Mouse (Mus musculus): ENCODE measurements around the gene Dcun1d4.

DNA sequence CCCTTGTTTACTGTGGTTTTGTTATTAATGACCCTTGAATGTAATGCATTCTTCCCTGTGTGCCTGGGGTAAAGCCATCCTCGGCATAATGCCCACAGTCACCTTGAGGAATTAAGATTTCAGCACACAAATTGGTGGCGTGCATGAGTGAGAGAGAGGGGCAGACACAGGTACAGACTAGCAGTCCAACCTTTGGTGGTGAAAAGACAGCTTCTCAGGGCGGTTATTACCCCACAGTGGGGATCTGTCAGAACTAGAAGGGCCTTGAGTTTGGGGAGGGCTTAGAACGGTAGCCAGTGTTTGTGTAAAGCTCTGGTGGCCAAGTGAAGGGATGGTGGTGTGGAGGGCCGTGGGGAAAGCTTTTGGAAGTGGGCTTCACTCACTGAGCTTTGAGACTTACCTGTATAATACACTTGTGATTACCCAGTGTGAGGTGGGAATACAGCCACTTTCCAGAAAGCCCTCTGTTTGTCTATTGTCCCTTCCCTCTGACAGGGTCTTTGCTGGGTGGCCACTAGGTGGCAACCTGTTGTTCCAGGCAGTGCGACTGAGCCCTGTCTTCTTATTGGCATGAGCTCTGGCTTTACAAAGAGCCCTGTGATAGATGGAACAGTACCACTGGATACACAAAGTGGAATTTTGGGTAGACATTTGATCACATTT is 59.2 kb downstream of the Dcun1d4 start:
- TF ChIP-seq HCFC1 (IDR thresholded peaks at IDR 0.05; ENCODE audit: borderline replicate concordance, insufficient read depth, low read length): no peak
- TF ChIP-seq ZC3H11A (IDR thresholded peaks at IDR 0.05; ENCODE audit: borderline replicate concordance, low read depth, low read length): no peak; the same call in 1 of the 2 replicates
